Mouse (Mus musculus) liver, adult (tissue): ENCODE measurements around the gene Memo1.

Experiments
- GATA4 ChIP-seq: IDR thresholded peaks from 2 replicates; pipeline ENCODE4 v1.6.1; 2014; ENCODE audit warnings: mild to moderate bottlenecking, low read length; ENCODE audit not compliant: insufficient replicate concordance

Gene Memo1

DNA sequence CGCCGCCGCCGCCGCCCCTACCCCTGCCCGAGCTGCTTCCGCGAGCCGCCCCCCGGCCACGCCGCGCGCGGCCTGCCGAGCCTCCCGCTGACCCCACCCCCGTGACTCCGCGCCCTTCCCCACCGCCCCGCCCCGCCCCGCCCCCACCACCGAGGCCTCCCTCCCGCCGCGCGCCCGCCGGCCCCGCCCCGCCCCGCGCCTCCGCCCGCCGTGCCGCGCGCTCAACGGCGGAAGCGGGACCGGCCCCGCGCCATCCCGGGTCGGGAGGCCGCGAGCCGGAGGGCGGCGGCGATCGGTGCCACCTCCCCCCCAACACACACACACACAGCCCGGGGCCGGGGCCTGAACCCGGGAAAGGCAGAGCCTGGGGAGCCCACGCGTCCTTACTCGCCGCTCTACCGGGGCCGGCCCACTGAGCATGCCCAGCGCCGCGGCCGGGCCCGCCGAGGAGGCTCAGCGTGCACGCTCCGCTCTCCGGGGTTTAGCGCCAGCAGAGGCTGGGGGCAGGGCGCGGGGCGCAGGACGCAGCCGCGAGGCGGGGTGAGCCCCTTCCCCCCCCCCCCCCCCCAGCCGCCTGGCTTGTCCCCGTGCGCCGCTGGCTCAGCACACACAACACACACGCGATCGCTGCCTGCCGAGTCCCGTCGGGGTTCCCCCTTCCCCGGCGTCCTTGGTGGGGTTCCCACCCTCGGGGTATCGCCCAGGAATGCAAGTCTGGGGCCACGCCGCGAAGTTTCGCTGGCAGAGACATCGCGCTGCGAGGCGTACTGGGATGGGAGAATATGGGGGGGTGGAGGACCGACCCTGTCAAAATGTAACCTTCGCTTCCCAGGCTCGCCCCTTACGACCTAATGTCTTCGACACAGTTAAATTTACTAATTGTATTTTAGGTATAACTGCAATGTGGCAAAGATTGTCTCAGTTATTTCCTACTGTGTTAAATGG, at the start of gene Memo1:
Memo1 (minus strand) TSS at position 496 of the 945 bp plus-strand sequence.
- no peak for TF ChIP-seq GATA4

DNA sequence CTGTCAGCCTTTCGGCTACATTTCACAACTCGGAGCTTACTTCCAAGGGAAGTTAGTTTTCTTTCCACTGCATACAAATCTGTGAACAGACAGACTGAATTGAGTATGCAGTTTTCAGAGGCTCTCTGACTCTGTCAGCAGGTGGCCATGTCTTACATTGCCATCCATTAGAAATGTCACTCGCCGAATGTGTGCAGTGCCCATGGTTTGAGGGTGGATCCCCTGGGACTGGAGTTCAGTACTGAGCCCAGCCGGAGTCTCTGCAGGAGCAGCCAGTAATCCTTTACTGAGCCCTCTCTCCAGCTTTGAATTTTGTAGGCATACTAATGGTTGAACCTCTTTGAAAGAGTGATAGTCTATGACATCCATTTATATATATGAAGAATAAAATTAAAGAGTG, 45.8 kb upstream of the Memo1 start:
- TF ChIP-seq GATA4 = no peak

- TF ChIP-seq GATA4 = no peak
Observed at GRCm38 (mm10) chr17:74338937-74339804, 43.9 kb upstream of the Memo1 start, which contains the start of gene Spast. Gene Spast, plus strand, starts transcription at chr17:74338987.

- TF ChIP-seq GATA4 = peak; percentile 18; the same call in 1 of the 2 replicates
Observed at GRCm38 (mm10) chr17:74338225-74338931, 43.1 kb upstream of the Memo1 start.

GRCm38 (mm10) chr17:74331049-74331676, 35.8 kb upstream of the Memo1 start:
- no peak for TF ChIP-seq GATA4

DNA sequence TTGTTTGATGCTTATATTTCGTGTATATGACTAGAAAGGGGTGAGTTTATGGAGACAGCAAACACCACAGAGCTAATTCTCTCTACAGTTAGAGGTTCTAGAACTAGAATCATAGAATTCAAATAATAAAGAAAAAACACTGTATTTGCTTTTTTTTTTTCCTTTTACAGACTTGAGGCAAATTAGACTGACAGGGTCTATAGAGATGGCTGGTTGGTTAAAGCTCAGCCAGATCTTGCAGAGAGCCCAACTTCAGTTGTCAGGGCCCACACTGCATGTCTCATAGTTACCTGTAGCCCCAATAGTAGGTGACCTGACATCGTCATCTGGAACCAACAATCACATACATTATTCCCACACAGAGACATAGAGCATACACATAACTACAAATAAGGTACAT, 28.5 kb upstream of the Memo1 start, which contains the start of gene Dpy30:
Dpy30 (minus strand) TSS at position 101 of the 400 bp plus-strand sequence.
- no peak for TF ChIP-seq GATA4

- TF ChIP-seq GATA4 = peak; percentile 84; the same call in 1 of the 2 replicates
Observed at GRCm38 (mm10) chr17:74322400-74323054, 27.2 kb upstream of the Memo1 start.

DNA sequence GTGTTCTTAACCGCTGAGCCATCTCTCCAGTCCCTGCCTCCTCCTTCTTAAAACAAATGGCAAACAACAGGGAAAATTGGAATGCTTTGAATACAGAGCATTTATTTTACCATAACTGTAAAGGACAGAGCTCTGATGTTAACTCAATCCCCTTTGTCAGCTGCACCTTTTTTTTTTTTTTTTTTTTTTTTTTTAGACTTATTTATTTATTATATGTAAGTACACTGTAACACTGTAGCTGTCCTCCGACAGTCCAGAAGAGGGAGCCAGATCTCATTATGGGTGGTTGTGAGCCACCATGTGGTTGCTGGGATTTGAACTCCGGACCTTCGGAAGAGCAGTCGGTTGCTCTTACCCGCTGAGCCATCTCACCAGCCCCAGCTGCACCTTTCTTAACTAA, 23.4 kb upstream of the Memo1 start:
- no peak for TF ChIP-seq GATA4

DNA sequence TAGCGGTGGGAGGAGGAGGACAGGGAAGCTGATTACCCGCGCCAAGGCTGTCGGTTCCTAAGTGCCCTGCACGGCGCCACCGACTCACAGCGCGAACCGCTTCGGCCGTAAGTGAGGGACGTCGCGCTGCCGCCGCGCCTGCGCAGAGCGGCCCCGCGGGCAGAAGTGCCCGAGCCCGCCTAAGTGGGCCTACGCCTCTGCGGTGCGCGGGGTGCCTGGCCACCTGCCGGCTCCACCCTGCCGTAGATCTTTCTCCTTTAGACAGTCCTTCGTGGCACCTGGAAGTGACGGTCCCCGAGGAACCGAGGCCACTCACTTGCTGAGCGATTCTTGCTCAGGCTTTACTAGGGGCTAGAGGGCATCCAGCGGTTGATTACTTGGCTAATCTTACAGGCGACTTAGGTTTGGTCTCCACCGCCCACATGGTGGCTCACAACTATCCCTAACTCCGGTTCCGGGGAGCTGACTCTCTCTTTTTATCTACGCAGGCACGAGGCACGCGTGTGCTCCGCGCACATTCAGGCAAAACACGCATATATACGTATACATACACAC, 21.1 kb upstream of the Memo1 start:
- TF ChIP-seq GATA4 = no peak; the same call in 1 of the 2 replicates

- TF ChIP-seq GATA4 = no peak
Observed at GRCm38 (mm10) chr17:74315445-74316308, 20.4 kb upstream of the Memo1 start.

- no peak for TF ChIP-seq GATA4
Observed at GRCm38 (mm10) chr17:74306021-74306420, 10.7 kb upstream of the Memo1 start.

DNA sequence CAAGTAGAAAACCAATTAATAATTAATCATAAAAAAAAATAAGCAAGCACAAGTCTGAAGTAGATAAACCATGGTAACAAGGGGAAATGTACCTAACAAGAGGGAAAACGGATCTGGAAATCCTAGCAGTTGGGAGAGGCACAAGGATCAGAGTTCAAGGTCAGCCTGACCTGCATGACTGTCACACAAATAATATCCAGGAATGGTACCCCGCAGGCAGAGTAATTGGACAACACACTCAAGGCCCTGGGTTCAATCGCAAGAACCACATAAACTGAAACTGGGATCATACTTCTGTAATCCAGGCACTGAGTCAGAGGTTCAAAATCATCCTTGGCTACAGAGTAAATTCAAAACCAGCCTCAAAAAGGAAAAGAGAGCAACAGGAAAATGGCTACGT, 10.3 kb upstream of the Memo1 start:
- no peak for TF ChIP-seq GATA4

GRCm38 (mm10) chr17:74304060-74304459, 8.7 kb upstream of the Memo1 start:
- no peak for TF ChIP-seq GATA4

GRCm38 (mm10) chr17:74300089-74300488, 4.8 kb upstream of the Memo1 start:
- no peak for TF ChIP-seq GATA4
